Mouse (Mus musculus): ENCODE data around the gene Col8a1. TPM values are rescaled to one million over a fixed set of nuclear protein-coding genes. Genes with fewer than 3 reads are reported as not detected.

The Col8a1 gene
- polyA plus RNA-seq, 1 experiment: 0.25 TPM

DNA sequence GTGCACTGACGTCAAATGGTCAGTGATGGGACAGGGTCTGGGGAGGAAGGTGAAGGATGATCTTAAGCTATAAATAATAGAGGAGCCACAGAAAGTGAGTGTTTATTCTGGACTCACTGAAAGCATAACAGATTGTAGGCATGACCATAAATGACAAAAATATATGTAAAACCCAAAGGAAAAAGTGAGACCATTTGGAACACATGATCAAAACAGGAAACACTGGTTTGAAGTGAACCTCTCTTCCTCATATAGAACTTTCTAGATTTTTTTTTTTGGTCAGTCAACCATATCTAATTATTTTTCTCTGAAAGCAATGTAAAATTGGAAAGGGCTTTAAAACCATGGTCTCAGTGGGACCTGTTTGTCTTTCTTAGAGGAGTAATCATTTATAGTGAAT lies 21.0 kb downstream of the Col8a1 start:
- TF ChIP-seq POLR2A (IDR thresholded peaks at IDR 0.05; ENCODE audit: low read depth, low read length): no peak
- Histone ChIP-seq H3K27ac (ENCODE audit: insufficient read depth, low read depth, low read length) (no peak overlapping the region), H3K4me3 (ENCODE audit: low read depth, low read length) (no peak overlapping the region), H3K36me3 (ENCODE audit: control insufficient read depth, insufficient read depth, low read length) (no peaks in the 10 kb centered on the region), H3K27me3 (ENCODE audit: control insufficient read depth, insufficient read depth, low read length) (no peaks in the 10 kb centered on the region), H3K4me1 (ENCODE audit: control insufficient read depth, insufficient read depth, insufficient read length, low read length) (no peaks in the 10 kb centered on the region)
- 84% methylated on average over 1 of the region's 1 CpGs for WGBS

DNA sequence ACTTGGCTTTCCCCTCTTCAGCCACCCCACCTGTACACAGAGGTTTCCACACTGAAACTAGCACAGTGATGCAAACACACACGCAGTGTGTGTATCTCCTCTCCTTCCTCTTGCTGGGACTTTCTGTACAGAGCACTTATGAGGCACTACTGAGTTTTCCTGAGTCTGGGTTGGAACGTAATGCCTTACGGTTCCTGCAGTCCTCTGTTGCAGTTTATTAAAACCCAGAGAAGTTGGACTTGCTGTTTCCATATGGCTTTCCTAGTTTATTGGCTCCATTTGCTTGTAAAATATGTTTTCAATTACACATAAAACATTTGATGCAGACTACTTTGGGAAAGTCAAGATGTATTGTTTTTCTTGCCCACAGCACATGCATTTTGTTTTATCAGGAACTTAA lies 21.4 kb downstream of the Col8a1 start:
- H3K4me1 ChIP-seq (ENCODE audit: control insufficient read depth, insufficient read depth, insufficient read length, low read length): no peaks in the 10 kb centered on the region
- H3K27ac ChIP-seq (ENCODE audit: insufficient read depth, low read depth, low read length): no peak overlapping the region
- H3K36me3 ChIP-seq (ENCODE audit: control insufficient read depth, insufficient read depth, low read length): no peaks in the 10 kb centered on the region
- H3K27me3 ChIP-seq (ENCODE audit: control insufficient read depth, insufficient read depth, low read length): no peaks in the 10 kb centered on the region; the same call in 1 of the 2 replicates
- no peak overlapping the region for H3K4me3 ChIP-seq (ENCODE audit: low read depth, low read length)
- TF ChIP-seq CTCF (IDR thresholded peaks at IDR 0.05; ENCODE audit: extremely low read depth, insufficient read length, insufficient replicate concordance, low read depth, low read length) (no peak), POLR2A (IDR thresholded peaks at IDR 0.05; ENCODE audit: low read depth, low read length) (no peak)
- WGBS: 91% methylated on average over 3 of the region's 3 CpGs

DNA sequence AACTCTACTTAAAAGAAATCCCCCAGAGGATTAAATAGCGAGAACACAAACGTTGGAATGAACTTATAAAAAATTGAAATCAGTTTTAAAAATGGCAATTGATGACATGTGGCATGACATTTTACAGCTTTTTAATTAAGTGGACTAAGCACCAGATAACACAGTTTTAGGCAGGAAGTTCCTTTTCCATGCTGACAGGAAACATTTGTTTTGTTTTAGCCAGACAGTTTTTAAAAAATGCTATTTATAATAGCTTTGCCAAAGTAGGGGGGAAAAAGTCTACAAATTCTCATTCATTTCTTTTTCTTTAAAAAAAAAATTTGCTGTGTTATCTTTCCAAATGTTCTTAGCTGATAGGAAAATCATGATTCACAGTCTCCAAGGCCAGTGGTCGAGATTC lies 29.6 kb downstream of the Col8a1 start:
- no peak overlapping the region for H3K4me3 ChIP-seq (ENCODE audit: low read depth, low read length)
- 52% methylated on average over 3 of the region's 3 CpGs for WGBS
- no peak for TF ChIP-seq POLR2A (IDR thresholded peaks at IDR 0.05; ENCODE audit: low read depth, low read length)
- TF ChIP-seq CTCF (IDR thresholded peaks at IDR 0.05; ENCODE audit: extremely low read depth, insufficient read length, insufficient replicate concordance, low read depth, low read length): no peak
- no peaks in the 10 kb centered on the region for H3K36me3 ChIP-seq (ENCODE audit: control insufficient read depth, insufficient read depth, low read length)
- no peaks in the 10 kb centered on the region; the same call in 1 of the 2 replicates for H3K27me3 ChIP-seq (ENCODE audit: control insufficient read depth, insufficient read depth, low read length)
- no peaks in the 10 kb centered on the region for H3K4me1 ChIP-seq (ENCODE audit: control insufficient read depth, insufficient read depth, insufficient read length, low read length)
- H3K27ac ChIP-seq (ENCODE audit: insufficient read depth, low read depth, low read length): no peak overlapping the region

DNA sequence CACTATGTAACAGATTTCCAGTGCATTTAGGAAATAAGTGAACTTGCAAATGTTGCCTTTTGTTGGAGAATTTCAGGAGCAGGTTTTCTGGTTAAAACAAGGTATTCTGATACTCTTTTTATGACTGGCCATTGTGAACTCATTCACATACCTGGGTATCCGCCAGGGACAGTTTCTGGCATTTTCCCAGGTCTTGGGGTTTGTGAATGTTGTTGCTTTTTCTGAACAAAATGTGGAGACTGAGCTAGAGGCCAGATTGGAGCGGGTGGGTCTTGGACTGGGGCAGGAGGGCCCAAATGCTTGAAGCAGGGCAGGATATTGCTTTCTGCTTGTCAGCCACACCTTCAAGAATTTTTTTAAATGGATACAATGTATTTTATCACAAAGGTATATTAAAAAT lies 35.6 kb downstream of the Col8a1 start:
- 69% methylated on average over 2 of the region's 2 CpGs for WGBS
- no peaks in the 10 kb centered on the region for H3K36me3 ChIP-seq (ENCODE audit: control insufficient read depth, insufficient read depth, low read length)
- no peak for TF ChIP-seq CTCF (IDR thresholded peaks at IDR 0.05; ENCODE audit: extremely low read depth, insufficient read length, insufficient replicate concordance, low read depth, low read length)
- no peak for TF ChIP-seq POLR2A (IDR thresholded peaks at IDR 0.05; ENCODE audit: low read depth, low read length)
- H3K27ac ChIP-seq (ENCODE audit: insufficient read depth, low read depth, low read length): no peak overlapping the region
- H3K4me1 ChIP-seq (ENCODE audit: control insufficient read depth, insufficient read depth, insufficient read length, low read length): no peaks in the 10 kb centered on the region
- H3K4me3 ChIP-seq (ENCODE audit: low read depth, low read length): no peak overlapping the region
- no peaks in the 10 kb centered on the region for H3K27me3 ChIP-seq (ENCODE audit: control insufficient read depth, insufficient read depth, low read length)

DNA sequence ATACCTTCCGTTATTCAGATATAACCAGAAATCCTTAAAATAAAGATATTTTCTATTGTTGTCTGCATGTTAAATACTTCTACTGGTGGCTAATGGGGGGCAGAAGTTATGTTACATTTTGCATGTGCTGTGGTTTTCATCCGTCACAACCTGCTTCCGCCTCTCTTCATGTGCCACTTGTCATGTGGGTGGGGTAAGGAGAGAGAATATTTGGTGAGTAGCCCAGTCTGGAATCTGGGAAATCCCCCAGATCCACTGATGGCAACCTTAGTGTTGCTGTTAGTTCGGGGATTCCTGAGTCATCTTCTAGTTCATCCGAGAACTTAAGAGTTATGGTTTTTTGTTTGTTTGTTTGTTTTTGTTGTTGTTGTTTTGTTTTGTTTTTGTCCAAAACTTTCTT lies 55.8 kb downstream of the Col8a1 start:
- Histone ChIP-seq H3K4me3 (ENCODE audit: low read depth, low read length) (no peak overlapping the region), H3K27me3 (ENCODE audit: control insufficient read depth, insufficient read depth, low read length) (no peaks in the 10 kb centered on the region), H3K4me1 (ENCODE audit: control insufficient read depth, insufficient read depth, insufficient read length, low read length) (no peaks in the 10 kb centered on the region), H3K36me3 (ENCODE audit: control insufficient read depth, insufficient read depth, low read length) (no peaks in the 10 kb centered on the region), H3K27ac (ENCODE audit: insufficient read depth, low read depth, low read length) (no peak overlapping the region)
- TF ChIP-seq CTCF (IDR thresholded peaks at IDR 0.05; ENCODE audit: extremely low read depth, insufficient read length, insufficient replicate concordance, low read depth, low read length) (no peak), POLR2A (IDR thresholded peaks at IDR 0.05; ENCODE audit: low read depth, low read length) (no peak)
- 80% methylated on average over 5 of the region's 5 CpGs for WGBS

DNA sequence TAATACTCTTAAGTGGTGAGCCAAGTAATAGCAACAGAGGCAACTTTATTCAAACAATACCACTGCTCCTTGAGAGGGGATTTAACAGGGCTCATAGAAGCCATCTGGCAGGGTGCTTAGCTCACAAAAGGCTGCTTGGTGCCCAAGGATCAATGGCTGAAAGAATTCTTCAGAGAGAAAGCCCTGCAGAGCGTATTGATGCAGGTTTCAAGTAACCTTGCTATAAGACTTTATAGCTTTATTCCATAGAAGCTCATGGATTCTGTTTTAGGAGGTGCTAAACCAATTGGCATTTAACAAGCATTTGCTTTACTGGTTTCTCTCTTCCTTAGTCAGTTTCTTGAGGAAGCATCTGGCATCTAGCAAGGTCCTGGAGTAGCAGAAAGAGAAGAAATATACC lies 59.8 kb downstream of the Col8a1 start:
- Histone ChIP-seq H3K27ac (ENCODE audit: insufficient read depth, low read depth, low read length) (no peak overlapping the region), H3K36me3 (ENCODE audit: control insufficient read depth, insufficient read depth, low read length) (no peaks in the 10 kb centered on the region), H3K4me3 (ENCODE audit: low read depth, low read length) (no peak overlapping the region), H3K27me3 (ENCODE audit: control insufficient read depth, insufficient read depth, low read length) (no peaks in the 10 kb centered on the region), H3K4me1 (ENCODE audit: control insufficient read depth, insufficient read depth, insufficient read length, low read length) (no peaks in the 10 kb centered on the region)
- TF ChIP-seq CTCF (IDR thresholded peaks at IDR 0.05; ENCODE audit: extremely low read depth, insufficient read length, insufficient replicate concordance, low read depth, low read length) (no peak), POLR2A (IDR thresholded peaks at IDR 0.05; ENCODE audit: low read depth, low read length) (no peak)
- 88% methylated on average over 1 of the region's 1 CpGs for WGBS

DNA sequence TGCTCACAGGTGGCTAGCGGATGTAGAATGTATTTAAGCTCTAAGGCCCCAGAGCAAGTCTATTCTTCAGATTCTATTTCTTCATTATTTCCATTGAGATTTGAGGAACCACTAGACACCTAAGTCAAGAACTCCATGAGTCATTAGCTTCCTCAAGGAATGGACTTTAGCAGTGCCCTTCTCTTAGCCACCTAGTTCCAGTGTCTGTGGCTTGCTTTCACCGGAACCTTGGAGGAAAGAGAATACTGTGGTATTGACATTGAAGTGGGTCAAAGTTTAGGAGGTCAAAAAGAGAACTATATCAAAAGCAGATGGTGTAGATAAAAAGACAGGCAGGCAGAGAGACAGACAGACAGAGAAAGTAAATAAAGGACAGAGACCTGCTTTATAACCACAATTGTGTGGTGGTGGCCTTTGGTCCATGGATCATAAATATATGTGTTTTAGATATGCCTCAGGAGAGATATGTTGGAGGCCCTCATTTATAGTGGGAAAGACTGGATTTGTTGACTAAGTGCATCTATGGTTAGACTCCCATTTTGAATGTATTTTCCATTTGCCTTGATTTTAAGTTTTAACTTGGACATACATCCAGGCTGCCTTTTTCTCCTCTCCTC lies 60.5 kb downstream of the Col8a1 start:
- Histone ChIP-seq H3K27ac (ENCODE audit: insufficient read depth, low read depth, low read length) (no peak overlapping the region), H3K4me3 (ENCODE audit: low read depth, low read length) (no peak overlapping the region), H3K36me3 (ENCODE audit: control insufficient read depth, insufficient read depth, low read length) (no peaks in the 10 kb centered on the region), H3K4me1 (ENCODE audit: control insufficient read depth, insufficient read depth, insufficient read length, low read length) (no peaks in the 10 kb centered on the region), H3K27me3 (ENCODE audit: control insufficient read depth, insufficient read depth, low read length) (no peaks in the 10 kb centered on the region)
- TF ChIP-seq POLR2A (IDR thresholded peaks at IDR 0.05; ENCODE audit: low read depth, low read length): no peak
- 53% methylated on average over 2 of the region's 2 CpGs for WGBS
